Mouse (Mus musculus): Measurements from ENCODE around the gene Ccdc57.
"Not testable (repeated sequence)": the region's sequence is repeated elsewhere in the genome, so short reads cannot be mapped to it uniquely, and the experiment has no call there.

Gene Ccdc57

DNA sequence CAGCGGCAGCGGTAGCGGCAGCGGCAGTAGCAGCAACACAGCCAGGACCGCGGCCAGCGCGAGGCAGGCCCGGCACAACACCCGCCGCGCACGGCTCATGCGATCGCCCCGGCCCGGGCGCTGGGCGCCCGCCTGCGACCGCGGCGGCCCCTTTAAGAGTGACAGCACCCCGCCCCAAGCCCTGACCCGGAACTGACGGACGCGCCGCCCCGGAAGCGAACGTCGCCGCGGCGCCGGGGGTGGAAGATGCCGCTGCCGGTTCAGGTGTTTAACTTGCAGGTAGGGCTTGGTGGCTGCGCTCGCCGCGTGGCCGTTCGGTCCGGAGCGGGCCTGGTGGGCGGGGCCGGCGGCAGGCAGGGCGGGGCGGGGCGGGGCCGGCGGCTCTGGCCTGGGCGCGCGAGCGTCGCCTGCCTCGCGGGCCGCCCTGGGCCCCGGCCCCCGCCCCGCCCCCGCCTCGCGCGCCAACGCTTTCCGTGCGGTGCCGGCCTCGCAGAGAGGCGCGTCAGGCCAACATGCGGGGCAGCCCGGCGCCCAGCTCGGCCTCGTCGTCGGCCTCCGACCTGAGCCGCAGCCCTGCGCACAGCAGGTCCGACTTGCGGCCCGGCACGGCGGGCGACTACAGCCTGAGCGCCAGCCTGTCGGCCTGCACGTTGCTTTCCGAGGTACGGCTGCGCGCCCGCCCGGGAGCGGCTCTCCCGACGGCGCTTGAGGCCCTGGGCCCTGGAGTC lies 148.4 kb downstream of the Ccdc57 start, which contains the start of the genes Rfng and Gps1:
TSS of gene Rfng (minus strand) at position 144 of the 728 bp plus-strand sequence.
TSS of gene Gps1 (plus strand) at position 209 of the 728 bp plus-strand sequence.
- DNase-seq (ENCODE audit: low spot score), result peak; percentile 67

DNA sequence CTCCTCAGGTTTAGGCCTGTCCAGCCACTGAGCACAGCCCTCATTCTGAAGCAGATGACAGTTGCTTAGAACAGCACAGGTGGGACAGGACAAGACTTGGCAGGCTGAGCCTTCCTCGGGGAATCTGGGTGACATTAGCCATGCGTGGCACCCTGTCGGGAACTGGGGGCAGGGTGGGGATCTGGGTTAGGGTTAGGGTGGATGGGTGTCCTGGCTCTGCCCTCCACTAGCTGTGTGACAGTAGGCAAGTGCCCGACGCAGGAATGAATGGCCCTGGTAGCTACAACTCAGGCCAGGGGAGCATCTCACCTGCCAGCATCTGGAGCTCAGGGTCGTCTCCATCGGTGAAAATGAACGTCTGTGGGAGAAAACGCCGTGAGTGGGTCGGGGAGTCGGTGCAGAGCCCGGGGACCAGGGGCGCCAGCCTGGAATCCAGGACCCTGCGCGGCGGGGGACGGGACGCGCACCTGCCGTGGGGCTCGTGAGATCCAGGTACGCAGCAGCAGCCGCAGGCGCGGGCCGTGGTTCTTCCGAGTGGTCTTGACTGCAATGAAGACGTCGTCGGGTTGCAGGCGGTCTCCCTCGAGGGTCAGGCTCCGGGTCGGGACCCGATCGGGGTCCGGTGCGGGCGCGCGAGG lies 149.1 kb downstream of the Ccdc57 start:
- no peak for DNase-seq (ENCODE audit: low spot score)

DNA sequence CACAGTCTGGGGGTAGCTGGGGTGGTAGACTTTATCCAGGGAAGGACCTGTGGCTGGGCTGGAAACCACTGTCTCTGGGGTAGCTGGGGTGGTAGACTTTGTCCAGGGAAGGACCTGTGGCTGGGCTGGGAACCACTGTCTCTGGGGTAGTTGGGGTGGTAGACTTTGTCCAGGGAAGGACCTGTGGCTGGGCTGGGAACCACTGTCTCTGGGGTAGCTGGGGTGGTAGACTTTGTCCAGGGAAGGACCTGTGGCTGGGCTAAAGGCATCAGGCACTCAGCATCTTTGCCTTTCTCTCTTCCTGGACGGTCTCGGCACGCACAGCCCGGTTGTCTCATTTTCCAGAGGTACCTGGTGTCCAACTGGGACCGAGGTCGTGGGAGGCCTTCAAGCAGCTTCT lies 151.3 kb downstream of the Ccdc57 start:
- not testable (repeated sequence) for DNase-seq (ENCODE audit: low spot score)

DNA sequence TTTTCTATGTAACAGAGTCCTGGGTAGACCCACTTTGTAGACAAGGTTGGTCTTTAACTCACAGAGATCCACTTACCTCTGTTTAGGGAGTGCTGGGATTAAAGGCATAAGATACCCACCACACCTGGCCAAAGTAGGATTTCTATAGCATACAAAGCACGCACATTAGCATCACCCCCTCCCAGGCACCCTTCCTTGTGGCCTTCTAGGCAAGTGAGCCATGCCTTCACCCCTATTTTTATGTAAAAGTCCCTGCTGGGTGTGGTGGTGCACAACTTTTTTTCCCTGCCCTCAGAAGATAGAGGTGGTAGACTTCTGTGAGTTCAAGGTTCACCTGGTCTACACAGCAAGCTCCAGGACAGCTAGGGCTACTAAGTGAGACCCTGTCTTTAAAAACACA lies 152.8 kb downstream of the Ccdc57 start:
- no peak for DNase-seq (ENCODE audit: low spot score)

DNA sequence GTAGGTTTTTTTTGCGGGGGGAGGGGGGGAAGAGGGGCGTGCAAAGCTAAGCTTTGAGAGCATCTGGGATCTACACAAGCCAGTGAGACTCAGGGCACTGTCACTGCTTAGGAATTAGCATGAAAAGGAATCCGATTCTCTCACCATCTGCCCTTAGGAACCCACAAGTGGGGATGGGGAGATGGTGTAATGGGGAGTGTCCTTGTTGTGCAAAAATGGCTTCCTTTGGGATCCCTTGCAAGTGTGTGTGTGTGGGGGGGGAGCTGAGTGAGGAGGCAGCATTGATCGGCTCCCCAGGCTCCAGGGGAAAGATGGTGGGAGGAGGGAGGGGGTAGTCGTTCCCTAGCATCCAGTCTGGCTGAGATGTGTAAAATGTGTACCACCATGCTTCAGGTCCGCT lies 155.5 kb downstream of the Ccdc57 start:
- DNase-seq (ENCODE audit: low spot score), result no peak

All from ovary, postnatal 10 days (tissue).